Mouse (Mus musculus) inflammation-experienced regulatory T-cells, adult 16 weeks (primary cell): ENCODE measurements around the gene Hoxc5. TPM values are rescaled to one million over a fixed set of nuclear protein-coding genes. Genes with fewer than 3 reads are reported as not detected.

ENCODE experiments used
- polyA plus RNA-seq: library from polyadenylated mRNA; unstranded; fragments of 100-300 nt; shearing (Covaris generic); gene quantifications from one replicate; pipeline ENCODE4 v1.2.1, GENCODE M21; 2017

The Hoxc5 gene
- not detected for polyA plus RNA-seq

GRCm38 (mm10) chr15:102967312-102967510, at the start of gene Hoxc5:
Gene Hoxc5, plus strand, starts transcription at chr15:102967443.

GRCm38 (mm10) chr15:102921053-102922011, 45.9 kb upstream of the Hoxc5 start, which contains the start of gene Hoxc13:
Gene Hoxc13, plus strand, starts transcription at chr15:102921103.

GRCm38 (mm10) chr15:102936279-102936972, 30.8 kb upstream of the Hoxc5 start, which contains the start of gene Hoxc12:
Gene Hoxc12, plus strand, starts transcription at chr15:102936757.

GRCm38 (mm10) chr15:102954192-102955006, 12.8 kb upstream of the Hoxc5 start, which contains the start of gene Hoxc11:
Gene Hoxc11, plus strand, starts transcription at chr15:102954427.

GRCm38 (mm10) chr15:102966776-102967311, 399 bp upstream of the Hoxc5 start, which contains the start of gene Hoxc10:
Gene Hoxc10, plus strand, starts transcription at chr15:102966796.

GRCm38 (mm10) chr15:102976171-102976570, 8.9 kb downstream of the Hoxc5 start, which contains the start of gene Hoxc9:
Gene Hoxc9, plus strand, starts transcription at chr15:102976439.

GRCm38 (mm10) chr15:102990461-102991397, 23.5 kb downstream of the Hoxc5 start, which contains the start of gene Hoxc8:
Gene Hoxc8, plus strand, starts transcription at chr15:102990607.

GRCm38 (mm10) chr15:102997939-102998355, 30.7 kb downstream of the Hoxc5 start, which contains the start of gene Hoxc6:
Gene Hoxc6, plus strand, starts transcription at chr15:102998257.

GRCm38 (mm10) chr15:103018636-103019035, 51.4 kb downstream of the Hoxc5 start, which contains the start of gene Hoxc4:
Gene Hoxc4, plus strand, starts transcription at chr15:103018934.

Other genes starting within 250 kb of the Hoxc5 start
- 52.1 TPM for gene Calcoco1, start 245.3 kb upstream of the Hoxc5 start, polyA plus RNA-seq
- gene Hoxc13, start 46.3 kb upstream of the Hoxc5 start, polyA plus RNA-seq = not detected
- gene Hoxc12, start 30.7 kb upstream of the Hoxc5 start, polyA plus RNA-seq = not detected
- gene Hoxc11, start 13.0 kb upstream of the Hoxc5 start, polyA plus RNA-seq = not detected
- gene Hoxc10, start 647 bp upstream of the Hoxc5 start, polyA plus RNA-seq = not detected
- gene Hoxc9, start 9.0 kb downstream of the Hoxc5 start, polyA plus RNA-seq = not detected
- gene Hoxc8, start 23.2 kb downstream of the Hoxc5 start, polyA plus RNA-seq = not detected
- not detected for gene Hoxc6, start 30.8 kb downstream of the Hoxc5 start, polyA plus RNA-seq
- not detected for gene Hoxc4, start 51.5 kb downstream of the Hoxc5 start, polyA plus RNA-seq
- gene Smug1, start 199.6 kb downstream of the Hoxc5 start, polyA plus RNA-seq = 14.9 TPM